Mouse (Mus musculus): Measurements from ENCODE around the gene Hmga1b.
"Not testable (repeated sequence)": the region's sequence is repeated elsewhere in the genome, so short reads cannot be mapped to it uniquely, and the experiment has no call there.

The Hmga1b gene

DNA sequence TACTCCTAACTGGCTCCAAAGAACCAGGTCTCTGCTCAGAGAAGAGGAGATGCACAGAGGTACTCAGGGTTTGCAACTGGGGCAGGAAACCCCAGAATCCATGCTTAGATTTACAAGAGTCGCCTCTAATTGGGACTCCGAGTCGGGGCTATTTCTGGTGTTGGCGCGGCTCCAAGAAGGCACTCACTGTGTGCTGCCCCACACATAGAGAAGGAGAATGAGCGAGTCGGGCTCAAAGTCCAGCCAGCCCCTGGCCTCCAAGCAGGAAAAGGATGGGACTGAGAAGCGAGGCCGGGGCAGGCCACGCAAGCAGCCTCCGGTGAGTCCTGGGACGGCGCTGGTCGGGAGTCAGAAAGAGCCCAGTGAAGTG, at the start of gene Hmga1b:
TSS of gene Hmga1b (plus strand) at position 123 of the 370 bp plus-strand sequence.
- not testable (repeated sequence) for DNase-seq (ENCODE audit: low read depth, low spot score)

DNA sequence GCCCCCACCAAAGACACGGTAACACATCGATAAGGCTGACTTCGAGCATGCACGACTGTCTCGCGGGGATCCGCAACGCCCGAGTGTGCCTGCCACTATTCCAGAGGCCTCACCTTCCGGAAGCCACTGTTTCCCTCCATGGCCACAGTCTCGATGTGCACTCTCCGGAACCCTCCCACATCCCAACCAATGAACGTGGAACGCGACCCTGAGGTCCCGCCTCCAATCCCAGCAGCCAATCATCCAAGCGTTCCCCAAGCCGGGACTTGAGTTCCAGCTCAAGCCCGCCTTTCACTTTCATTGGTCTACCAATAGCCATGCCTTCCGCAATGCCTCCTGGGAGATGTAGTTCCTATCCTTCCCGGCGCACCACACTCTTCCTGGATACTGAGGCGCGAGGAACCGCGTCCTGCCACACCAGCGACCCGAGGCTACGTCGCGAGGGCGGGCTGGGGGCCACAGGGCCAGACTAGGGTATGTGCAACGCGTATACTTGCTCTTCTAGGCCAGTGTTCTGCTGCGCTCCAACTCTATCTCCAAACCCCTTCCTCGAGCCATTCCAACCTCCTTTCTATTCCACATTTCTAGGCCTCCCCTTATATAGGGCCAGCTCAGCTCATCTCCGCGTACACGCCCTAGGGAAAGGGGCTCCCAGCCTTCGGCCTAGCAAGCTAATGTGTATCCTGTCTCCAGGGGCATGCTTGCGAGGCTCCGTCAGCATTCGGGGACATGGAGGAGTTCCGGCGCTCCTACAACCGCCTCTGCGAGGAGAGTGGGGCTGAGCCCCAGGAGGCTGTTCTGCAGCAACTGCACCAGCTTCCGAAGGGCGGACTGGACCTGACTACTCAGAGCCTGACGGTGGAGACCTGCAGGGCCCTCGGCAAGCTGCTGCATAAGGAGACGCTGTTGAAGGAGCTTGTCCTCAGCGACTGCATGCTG, 48.7 kb upstream of the Hmga1b start, which contains the start of the genes Cenpx and Lrrc45:
TSS of gene Cenpx (minus strand) at position 159 of the 939 bp plus-strand sequence.
TSS of gene Lrrc45 (plus strand) at position 346 of the 939 bp plus-strand sequence.
- DNase-seq (ENCODE audit: low read depth, low spot score): peak; percentile 100

DNA sequence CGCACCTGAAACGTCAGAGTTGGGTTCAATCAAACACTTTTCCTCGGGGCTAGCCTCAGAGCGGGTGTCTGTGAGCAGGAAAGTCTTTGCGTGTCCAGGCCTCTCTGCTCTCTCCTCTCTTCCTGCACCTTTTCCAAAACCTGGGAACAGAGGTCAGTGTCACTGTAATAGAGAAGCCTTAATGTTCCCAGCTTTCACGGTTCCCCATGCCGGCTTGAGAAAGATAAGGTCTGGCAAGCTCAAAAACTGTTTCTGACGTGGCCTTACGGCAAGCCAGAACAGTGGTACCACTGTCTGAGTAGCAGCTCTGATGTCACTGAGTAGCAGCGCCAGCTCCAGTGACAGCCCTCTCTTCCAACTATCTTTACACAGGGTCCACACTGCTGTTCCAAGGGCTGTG, 48.0 kb upstream of the Hmga1b start:
- no peak for DNase-seq (ENCODE audit: low read depth, low spot score)

DNA sequence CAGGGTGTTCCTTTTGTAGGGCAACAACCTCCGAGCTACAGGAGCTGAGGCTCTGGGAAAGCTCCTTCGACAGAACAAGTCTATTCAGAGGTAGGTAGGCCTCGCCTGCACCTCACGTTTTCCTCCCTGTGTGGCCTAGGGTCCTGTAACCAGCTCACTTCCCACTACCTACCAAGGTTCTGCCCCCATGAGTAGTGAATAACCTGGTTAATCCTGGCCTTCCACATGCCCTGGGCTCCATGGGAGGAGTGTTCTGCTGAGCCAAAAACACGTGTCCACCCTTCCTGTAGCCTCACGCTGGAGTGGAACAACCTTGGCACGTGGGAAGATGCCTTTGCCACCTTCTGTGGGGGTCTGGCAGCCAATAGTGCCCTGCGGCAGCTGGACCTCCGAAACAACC, 47.5 kb upstream of the Hmga1b start:
- DNase-seq (ENCODE audit: low read depth, low spot score): no peak

DNA sequence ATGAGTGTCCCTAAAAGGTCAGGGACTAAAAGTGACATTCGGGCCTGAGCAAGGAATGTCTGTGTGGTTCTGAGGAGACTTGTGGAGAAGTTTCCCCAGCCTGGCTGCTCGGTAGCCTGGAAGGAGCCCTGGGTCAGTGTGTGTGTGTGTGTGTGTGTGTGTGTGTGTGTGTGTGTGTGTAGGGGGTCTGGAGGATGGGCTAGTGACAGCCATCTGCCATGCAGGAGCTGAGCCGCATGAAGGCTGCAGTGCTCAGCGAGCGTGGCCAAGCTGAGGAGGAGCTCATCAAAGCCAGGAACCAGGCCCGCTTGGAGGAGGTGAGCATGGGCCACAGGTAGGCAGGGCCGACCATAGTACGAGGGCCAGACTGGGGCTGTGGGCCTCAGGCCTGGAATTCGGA, 43.4 kb upstream of the Hmga1b start:
- DNase-seq (ENCODE audit: low read depth, low spot score): no peak

DNA sequence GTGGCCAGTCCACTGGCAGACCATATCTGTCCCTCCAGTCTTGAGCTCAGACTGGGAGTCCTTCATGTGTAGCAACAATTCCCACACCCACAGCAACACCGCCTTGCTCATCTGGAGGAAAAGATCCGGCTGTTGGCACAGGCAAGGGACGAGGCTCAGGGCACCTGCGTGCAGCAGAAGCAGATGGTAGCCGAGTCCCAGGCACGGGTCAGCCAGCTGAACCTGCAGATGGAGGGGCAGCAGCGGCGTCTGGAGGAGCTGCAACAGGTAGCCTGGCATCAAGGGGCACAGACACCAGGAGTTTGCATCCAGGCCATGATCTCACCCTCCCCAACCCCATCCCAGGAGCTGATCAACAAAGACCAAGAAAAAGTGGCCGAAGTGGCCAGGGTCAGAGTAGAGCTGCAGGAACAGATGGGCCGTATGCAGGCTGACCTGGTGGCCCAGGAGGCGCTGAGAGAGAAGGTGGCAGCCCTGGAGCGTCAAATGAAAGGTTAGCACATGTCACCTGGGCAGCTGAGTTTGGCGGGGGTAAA, 42.7 kb upstream of the Hmga1b start:
- no peak for DNase-seq (ENCODE audit: low read depth, low spot score)

DNA sequence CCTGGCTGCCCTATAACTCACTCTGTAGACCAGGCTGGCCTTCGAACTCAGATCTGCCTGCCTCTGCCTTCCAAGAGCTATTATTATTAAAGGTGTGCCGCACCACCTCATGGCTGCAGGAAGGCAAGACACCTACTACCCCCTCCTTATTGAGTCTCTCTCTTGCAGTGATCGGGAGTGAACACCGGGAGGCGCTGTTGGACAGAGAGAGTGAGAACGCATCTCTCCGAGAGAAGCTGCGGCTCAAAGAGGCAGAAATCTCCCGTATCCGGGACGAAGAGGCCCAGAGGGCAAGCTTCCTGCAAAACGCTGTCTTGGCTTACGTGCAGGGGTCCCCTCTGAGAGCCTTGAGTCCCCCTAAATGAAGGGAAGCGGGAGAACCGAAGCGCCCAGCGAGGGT, 42.1 kb upstream of the Hmga1b start:
- DNase-seq (ENCODE audit: low read depth, low spot score): peak; percentile 50

DNA sequence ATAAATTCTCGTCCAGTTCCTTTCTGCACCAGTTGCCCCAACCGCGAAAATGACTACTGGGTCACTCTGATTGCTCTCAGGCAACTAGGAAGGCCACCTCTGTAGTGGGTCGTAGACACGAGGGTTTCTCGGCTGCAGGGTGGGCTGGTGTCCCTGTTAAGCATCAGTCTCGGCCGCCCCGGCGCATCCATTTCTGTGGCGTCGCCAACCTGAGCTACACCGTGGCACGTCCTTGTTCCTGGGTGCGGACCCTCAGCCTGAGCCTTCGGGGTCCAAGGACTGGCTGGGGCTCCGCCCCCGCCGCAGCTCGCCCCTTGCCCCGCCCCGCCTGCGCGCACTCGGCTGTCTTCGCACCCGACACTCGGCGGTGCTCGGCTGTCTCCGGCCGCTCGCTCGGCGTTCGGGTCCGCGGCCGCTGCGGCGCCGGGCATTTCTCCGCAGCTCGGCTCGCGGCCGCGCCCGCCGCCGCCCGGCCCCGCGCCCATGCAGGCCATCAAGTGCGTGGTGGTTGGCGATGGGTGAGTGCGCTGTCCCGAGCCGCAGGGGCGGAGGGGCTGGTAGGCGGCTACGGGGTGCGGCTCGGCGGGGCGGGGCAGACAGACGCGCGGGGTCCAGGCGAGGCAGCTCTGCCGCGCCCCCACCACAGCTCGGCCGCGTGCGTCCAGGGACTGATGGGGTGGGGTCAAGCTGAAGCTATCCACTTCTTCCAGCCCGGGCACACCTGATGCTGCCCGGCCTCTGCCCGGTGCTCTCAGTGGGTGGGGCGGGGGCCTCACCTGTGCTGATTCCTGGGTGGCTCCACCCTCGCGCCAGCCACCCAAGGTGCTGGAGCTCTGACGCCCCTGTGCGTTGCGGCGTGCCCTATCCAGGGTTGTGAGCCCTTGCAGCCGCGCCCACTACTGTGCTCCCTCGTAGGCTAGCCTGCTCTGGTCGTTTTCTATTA, 41.2 kb upstream of the Hmga1b start, which contains the start of gene Rac3:
TSS of gene Rac3 (plus strand) at position 347 of the 943 bp plus-strand sequence.
- DNase-seq (ENCODE audit: low read depth, low spot score): no peak

DNA sequence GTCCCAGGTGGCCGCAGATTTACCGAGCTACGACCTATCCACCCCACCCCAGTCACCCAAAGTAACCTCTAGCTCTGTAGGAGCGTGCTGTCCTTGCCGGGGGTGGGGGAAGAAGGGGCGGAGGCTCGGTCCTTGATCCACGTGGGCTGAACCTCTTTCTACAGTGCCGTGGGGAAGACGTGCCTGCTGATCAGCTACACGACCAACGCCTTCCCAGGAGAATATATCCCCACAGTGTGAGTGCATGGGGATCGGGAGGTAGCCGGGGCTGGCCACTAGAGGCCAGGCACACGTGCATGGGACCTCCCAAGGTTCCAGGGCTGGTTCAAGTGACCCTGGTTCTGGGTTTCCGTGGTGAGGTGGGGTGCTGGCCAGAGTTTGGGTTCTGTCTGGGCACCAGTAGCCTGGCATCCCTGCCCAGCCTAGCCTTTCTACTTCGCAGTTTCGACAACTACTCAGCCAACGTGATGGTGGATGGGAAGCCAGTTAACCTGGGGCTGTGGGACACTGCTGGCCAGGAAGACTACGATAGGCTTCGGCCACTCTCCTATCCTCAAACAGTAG, 40.4 kb upstream of the Hmga1b start:
- no peak for DNase-seq (ENCODE audit: low read depth, low spot score)

DNA sequence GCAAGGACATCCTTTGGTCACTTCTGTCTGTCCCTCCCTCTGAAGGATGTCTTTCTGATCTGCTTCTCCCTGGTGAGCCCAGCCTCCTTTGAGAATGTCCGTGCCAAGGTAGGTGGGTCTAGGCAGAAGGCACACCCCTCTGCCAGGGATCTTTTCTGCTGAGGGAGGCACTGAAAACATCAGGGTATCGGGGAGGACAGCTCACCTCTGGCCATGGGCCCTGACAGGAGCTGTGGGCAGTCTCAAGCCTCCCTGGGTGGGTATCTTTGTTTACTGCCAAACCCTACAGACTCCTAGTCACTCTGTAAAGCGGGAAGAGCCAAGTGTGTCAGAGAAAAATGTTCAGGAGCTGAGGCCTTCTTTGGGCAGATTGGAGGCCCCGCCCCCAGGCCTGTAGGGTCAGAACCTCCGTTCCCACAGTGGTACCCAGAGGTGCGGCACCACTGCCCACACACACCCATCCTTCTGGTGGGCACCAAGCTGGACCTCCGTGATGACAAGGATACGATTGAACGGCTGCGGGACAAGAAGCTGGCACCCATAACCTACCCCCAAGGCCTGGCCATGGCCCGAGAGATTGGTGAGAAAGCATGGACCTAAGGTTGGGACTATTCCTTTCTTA, 39.7 kb upstream of the Hmga1b start:
- DNase-seq (ENCODE audit: low read depth, low spot score): no peak

DNA sequence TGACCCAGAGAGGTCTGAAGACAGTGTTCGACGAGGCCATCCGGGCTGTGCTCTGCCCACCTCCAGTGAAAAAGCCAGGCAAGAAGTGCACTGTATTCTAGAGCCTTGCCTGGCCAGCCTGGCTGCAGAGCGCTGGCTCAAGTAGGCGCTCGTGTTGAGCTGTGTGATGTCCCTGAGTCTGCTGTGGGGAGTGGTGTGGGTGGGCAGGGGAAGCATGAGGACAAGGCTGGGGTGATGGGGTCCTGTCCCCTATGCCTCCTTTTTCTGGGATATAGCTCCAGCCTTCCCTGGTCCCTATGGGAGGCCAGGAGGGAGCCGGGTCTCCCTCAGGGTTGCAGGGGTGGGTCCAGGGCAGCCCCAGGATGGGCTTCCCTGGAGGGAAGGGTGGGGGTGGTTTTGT, 39.1 kb upstream of the Hmga1b start:
- DNase-seq (ENCODE audit: low read depth, low spot score): no peak

DNA sequence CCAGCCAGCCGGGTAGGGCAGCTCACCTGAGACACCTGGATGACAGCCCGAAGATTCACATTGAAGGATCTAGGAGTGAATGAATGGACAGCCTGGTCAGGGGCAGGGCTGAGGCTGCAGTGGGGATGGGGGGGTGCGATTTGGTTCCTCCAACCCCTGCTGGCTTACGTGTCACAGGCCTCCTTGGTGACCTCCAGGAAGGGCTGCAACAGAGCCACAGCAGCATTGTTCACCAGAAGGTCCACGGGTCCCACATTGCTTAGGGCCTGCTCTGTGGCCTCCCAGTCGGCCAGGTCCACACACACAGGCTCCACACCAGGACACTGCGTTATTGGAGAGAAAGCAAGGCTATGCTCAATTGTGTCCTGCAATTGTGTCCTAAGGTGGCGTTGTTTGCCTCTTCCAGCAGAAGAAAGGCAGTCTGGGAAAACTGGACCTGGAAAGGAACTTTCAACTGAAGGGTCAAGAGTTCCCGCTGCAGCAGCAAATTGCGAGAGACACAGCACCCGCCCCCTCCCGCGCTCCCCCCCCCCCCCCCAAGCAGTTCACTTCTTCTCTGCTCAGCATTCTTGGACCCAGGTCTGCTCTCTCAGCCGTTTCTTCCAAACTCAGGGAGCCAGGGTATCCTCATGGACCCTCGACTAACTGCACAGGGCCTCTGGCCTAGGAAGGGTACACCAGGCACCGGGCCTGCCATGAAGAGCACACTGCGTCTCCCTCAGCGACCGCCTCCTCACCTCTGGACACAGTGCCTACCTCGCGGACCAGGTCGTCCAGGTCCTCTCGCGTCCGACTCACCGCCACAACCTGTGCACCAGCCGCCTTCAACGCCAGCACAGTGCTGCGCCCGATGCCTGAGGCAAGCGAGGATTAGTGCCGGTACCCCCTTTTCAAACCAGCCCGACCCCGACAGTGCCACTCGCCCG, 36.1 kb upstream of the Hmga1b start:
- DNase-seq (ENCODE audit: low read depth, low spot score): peak; percentile 30

DNA sequence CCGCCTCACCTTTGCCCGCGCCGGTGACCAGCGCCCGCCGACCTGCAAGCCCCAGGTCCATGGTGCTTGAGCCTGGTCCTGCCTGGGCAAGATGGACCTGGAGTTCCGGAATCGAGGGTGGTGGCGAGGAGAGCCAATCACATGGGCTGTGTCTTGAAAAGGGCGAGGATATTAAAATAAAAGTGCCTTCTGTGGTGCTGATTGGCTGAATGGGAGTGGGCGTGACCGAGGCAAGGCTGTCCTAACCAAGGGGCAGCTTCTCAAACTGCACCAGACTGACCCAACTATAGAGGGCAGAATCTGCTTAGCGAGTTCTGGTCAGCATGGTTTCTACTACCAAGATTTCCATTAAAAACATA, 35.4 kb upstream of the Hmga1b start, which contains the start of gene Dcxr:
TSS of gene Dcxr (minus strand) at position 113 of the 359 bp plus-strand sequence.
- DNase-seq (ENCODE audit: low read depth, low spot score): peak; percentile 99

DNA sequence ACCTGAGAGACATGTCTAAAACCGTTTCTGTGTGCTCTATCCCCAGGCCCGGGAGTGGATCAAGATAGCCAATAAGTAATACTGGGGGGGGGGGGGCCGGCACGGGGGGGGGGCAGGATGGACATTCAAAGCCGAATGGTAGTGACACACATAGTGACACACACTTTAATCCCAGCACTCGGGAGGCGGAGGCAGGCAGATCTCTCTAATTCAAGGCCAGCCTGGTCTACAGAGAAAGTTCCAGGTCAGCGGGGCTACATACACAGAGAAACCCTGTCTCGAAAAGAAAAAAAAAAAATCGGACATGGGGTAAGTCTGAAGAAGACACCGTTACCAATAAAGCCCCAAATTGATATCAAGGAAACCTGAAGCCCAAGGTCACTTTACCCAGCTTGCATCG, 35.0 kb upstream of the Hmga1b start:
- no peak for DNase-seq (ENCODE audit: low read depth, low spot score)

DNA sequence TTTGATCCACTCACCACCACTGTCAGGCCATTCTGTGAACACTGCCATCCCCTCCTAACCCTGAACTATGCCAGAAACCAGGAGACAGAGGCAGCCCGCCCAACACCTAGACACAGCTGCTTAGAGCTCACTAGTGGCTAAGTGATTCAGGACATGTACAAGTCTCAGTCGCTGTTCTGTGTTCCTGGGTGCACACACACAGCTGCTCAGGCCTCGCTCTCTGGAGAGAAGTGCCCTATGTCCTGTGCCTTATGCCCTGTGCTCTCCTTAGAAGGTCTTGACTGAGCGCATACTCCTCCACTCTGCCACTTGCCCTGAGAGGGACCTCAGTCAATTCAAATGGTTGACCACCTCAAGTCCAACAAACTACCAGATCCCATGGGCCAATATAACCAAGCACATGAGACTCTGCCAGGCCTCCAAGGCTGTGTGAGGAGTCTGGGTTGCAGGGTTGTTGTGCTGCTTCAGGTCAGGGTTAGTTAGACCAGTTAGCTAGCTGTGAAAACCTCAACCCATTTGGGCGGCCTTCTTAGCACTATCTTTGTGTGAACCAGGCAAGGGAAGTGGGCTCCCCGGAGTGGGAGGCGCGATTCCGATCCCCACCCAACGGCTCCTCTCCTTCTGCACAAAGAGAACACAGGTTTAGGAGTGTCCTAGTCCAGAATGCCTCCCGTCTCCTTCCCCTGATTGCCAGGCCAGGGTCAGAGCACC, 33.9 kb upstream of the Hmga1b start:
- no peak for DNase-seq (ENCODE audit: low read depth, low spot score)

DNA sequence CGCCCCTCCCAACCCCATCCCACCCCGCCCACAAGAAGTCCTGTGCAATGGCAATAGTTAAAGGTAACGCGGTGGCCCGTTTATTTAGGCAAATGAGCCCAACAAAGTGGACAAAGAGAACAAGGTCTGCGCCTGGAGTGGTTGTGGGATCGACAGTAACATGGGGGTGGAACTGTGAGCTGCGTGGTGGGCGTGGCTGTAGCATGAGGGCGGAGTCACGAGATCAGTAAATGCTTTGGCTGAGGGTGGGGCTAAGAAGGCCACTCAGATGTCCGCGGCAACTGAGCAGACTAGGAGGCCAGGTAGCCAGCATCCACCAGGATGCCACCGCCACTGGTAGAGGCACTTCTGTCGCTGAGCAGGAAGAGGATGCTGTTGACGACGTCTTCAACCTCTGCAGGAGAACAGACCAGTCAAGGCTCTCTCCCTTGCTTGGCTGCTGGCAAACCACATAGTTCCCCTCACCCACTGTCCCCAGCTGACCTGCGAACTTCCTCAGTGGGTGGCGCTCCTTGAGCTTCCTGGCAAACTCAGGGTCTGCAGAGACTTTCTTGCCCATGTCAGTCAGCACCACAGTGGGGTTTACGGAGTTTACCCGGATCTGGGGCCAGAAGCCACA, 33.1 kb upstream of the Hmga1b start:
- DNase-seq (ENCODE audit: low read depth, low spot score): not testable (repeated sequence)

DNA sequence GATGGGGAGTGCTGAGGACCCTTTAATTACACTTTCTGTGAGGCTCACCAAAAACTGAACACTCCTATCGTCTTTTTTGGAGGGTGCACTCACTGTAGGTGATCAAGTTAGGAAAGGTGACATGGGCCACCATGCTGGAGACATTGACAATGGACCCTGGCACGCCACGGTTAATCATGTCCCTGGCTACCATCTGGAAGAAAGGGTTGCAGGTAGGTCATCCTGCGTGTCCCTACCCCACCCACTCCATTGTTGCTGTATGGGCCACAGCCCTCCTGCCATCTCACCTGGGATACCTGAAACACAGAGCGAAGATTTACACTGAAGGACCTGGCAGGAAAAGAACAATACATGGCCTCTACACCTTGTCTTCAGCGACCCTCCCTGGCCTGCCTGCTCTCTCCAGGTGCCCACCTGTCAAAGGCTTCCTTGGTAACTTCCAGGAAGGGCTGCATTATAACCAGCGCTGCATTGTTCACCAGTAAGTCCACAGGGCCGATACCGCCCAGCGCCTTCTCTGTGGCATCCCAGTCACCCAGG, 32.2 kb upstream of the Hmga1b start:
- DNase-seq (ENCODE audit: low read depth, low spot score): no peak

DNA sequence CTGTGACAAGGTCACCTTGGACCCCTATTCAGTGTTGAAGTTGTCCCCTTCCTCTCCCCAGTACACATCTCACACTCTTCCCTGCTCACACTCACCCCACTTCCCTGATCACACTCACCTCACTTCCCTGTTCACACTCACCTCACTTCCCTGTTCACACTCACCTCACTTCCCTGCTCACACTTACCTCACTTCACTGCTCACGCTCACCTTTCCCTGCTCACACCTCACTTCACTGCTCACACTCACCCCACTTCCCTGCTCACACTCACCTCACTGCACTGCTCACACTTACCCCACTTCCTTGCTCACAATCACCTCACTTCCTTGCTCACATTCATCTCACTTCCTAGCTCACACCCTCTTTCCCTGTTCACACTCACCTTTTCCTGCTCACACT, 31.2 kb upstream of the Hmga1b start:
- no peak for DNase-seq (ENCODE audit: low read depth, low spot score)

All from 3T3-L1 (cell line).